Mouse (Mus musculus) MN1 (cell line): Measurements from ENCODE around the gene Krt80.

Experiments used
- DNase-seq: peaks from one replicate; pipeline ENCODE4 v3.0.0-alpha.2; 2016; ENCODE audit warnings: low spot score

The Krt80 gene

GRCm38 (mm10) chr15:101370101-101370911 lies at the start of gene Krt80:
Krt80 (minus strand) TSS chr15:101370162.
- DNase-seq, result peak; percentile 54

- no peak for DNase-seq
These were observed 49.0 kb upstream of the Krt80 start for GRCm38 (mm10) chr15:101418950-101419349.

- DNase-seq, result no peak
These were observed 45.0 kb upstream of the Krt80 start for GRCm38 (mm10) chr15:101414807-101415565.

GRCm38 (mm10) chr15:101413916-101414635 lies 44.1 kb upstream of the Krt80 start:
- DNase-seq, result no peak

- DNase-seq, result no peak
These were observed 42.2 kb upstream of the Krt80 start for GRCm38 (mm10) chr15:101412188-101412587.

- no peak for DNase-seq
These were observed 40.8 kb upstream of the Krt80 start, which contains the start of gene Krt7 for GRCm38 (mm10) chr15:101410775-101411174. Krt7 (plus strand) TSS chr15:101411043.

- no peak for DNase-seq
These were observed 28.3 kb upstream of the Krt80 start for GRCm38 (mm10) chr15:101398269-101398668.

GRCm38 (mm10) chr15:101397683-101398082 lies 27.7 kb upstream of the Krt80 start:
- no peak for DNase-seq

- no peak for DNase-seq
These were observed 27.0 kb upstream of the Krt80 start for GRCm38 (mm10) chr15:101396921-101397320.

GRCm38 (mm10) chr15:101396466-101396865 lies 26.5 kb upstream of the Krt80 start:
- DNase-seq, result no peak

GRCm38 (mm10) chr15:101394908-101395307 lies 24.9 kb upstream of the Krt80 start:
- no peak for DNase-seq

- DNase-seq, result no peak
These were observed 22.3 kb upstream of the Krt80 start for GRCm38 (mm10) chr15:101392251-101392650.

- no peak for DNase-seq
These were observed 20.2 kb upstream of the Krt80 start for GRCm38 (mm10) chr15:101390203-101390602.

GRCm38 (mm10) chr15:101388034-101388541 lies 18.1 kb upstream of the Krt80 start:
- no peak for DNase-seq

- no peak for DNase-seq
These were observed 17.2 kb upstream of the Krt80 start for GRCm38 (mm10) chr15:101387176-101387575.

GRCm38 (mm10) chr15:101385064-101385463 lies 15.1 kb upstream of the Krt80 start:
- no peak for DNase-seq

- DNase-seq, result no peak
These were observed 14.6 kb upstream of the Krt80 start for GRCm38 (mm10) chr15:101384610-101385009.

GRCm38 (mm10) chr15:101382811-101383210 lies 12.8 kb upstream of the Krt80 start:
- DNase-seq, result peak; percentile 27

- DNase-seq, result no peak
These were observed 11.8 kb upstream of the Krt80 start for GRCm38 (mm10) chr15:101381758-101382157.

- no peak for DNase-seq
These were observed 8.7 kb upstream of the Krt80 start for GRCm38 (mm10) chr15:101378646-101379045.

GRCm38 (mm10) chr15:101376776-101377061 lies 6.8 kb upstream of the Krt80 start:
- no peak for DNase-seq

- DNase-seq, result no peak
These were observed 6.2 kb upstream of the Krt80 start for GRCm38 (mm10) chr15:101375956-101376775.
